Mouse (Mus musculus): ENCODE data around the gene Ntn3.
A peak's percentile ranks its signal among the peaks of the same experiment; 100 is the strongest.

The Ntn3 gene

DNA sequence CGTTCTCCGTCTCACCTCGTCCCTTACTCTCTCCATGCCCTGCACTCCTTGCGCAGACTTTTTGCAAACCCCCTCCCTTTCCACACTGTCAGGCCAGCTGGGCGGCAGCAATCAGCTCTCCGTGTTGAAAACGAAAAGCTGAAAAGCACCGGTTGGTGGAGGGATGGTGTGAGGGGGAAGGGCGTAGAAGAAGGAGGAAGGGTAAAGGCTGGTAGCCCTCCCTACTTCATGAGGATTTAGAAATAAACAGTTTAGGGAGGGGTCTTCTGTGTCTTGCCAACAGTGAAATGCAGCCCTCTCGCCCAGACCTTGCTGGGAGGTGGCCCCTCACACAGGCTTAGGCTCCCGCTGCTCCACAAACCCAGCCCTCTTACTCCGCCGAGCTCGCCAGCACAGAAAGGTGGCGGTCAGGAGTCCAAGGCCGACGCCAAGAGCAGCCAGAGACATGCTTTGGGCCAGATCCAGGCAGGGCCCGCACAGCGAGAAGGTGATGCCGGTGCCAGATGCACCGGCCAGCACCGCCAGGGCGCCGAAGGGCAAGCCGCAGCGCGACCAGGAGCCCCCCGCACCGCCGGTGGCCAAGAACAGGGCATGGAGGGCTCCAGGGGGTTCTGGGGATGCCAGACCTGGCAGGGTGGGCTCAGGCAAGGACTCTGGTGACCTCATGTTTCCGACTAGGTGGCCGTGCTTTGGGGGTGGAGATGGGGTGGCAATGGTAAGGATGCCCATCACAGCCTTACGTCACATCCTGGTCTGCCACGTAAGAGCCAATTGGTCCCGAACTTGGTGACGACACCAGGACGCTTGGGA, 2.5 kb upstream of the Ntn3 start:
- DNase-seq (ENCODE audit: low read depth) = peak; percentile 36

DNA sequence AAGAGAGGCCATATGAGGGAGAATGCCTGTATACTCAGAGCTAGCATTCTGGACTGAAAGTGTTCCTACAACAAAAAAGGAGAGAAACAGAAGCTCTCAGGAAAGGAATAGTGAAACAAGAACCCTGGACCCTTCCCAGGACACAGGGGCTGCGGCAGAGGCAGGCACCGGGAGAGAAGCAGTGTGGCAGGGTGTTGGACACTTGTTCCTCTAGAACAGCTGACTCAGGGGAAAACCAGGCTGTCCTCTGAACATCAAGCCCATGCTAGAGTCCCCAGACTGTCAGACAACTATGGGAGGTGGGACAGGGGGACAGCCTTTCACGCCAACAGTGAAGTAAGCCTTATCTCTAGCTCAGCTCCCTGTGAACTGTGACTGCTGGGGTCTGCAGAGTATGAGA, 1.3 kb upstream of the Ntn3 start:
- DNase-seq (ENCODE audit: low read depth) = no peak

DNA sequence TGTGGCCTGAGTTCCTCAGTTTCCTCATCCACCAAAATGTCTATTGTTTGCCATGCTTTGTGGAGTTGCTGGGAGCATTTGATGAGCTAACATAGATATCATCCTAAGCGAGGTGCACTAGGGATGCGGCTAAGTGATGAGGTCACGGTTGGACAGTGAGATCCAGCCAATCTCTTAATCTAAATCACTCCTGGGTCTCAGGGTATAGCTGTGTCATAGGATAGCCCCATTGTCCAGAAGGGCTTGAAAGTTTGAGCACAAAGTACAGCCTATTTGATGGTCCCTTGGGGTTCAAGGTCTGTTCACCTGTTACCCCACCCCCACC, 547 bp upstream of the Ntn3 start:
- no peak for DNase-seq (ENCODE audit: low read depth)

DNA sequence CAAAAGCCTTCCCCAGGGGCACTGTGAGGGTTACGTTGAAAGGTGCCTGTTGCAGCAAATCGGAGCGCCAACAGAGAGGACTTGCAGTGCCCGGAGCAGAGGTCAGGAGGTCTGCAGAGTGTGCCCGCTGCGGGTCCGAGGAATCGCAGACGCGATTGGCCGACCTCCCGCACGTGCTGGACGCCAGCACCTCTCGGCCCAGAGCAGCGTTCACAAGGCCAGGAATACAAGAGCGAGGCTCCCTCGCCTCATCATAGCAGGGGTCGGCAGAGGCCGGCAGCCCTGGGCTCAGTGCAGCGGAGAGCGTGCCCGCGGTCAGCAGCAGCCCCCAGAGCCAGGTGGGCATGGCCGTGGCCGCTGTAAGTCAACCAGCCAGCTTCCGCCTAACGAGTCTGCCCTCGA, 689 bp downstream of the Ntn3 start:
- no peak for DNase-seq (ENCODE audit: low read depth)

DNA sequence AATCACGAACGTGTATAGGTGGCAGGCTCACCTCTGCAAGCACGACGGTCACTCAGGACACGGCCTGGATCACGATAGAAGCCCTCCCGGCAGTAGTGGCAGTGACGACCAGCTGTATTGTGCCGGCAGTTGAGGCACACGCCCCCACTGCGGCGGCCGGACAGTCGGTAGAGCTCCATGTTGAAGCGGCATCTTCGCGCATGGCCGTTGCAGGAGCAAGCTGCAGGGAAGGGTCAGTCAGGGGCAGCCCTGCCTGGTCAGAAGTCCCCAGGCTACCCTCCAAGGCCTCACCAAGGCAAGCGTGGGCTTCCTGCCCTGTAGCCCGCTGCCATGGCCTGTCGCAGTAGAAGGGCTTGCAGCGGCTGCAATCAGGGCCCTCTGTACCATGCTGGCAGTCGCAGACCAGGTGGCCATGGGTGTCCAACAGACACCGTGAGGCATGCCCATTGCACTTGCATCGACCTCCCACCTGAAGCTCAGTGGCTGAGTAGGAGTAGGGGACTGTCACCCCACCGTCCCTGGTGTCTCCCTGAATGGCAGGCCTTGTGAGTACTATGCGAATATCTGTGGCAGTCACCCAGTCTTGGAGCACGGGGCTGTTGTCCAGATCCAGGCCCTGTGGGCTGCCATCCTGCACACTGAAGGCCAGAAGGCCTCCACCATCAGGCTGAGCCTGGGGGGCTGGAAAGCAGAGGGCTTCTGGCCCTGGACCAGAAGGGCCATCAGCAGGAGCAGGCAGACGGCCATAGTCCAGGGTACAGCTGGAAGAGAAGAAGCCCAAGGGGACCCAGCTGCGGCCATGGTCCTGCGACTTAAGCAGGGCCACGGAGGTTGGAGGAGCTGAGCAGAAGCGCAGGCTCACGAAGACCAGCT, 1.3 kb downstream of the Ntn3 start:
- DNase-seq (ENCODE audit: low read depth) = no peak

DNA sequence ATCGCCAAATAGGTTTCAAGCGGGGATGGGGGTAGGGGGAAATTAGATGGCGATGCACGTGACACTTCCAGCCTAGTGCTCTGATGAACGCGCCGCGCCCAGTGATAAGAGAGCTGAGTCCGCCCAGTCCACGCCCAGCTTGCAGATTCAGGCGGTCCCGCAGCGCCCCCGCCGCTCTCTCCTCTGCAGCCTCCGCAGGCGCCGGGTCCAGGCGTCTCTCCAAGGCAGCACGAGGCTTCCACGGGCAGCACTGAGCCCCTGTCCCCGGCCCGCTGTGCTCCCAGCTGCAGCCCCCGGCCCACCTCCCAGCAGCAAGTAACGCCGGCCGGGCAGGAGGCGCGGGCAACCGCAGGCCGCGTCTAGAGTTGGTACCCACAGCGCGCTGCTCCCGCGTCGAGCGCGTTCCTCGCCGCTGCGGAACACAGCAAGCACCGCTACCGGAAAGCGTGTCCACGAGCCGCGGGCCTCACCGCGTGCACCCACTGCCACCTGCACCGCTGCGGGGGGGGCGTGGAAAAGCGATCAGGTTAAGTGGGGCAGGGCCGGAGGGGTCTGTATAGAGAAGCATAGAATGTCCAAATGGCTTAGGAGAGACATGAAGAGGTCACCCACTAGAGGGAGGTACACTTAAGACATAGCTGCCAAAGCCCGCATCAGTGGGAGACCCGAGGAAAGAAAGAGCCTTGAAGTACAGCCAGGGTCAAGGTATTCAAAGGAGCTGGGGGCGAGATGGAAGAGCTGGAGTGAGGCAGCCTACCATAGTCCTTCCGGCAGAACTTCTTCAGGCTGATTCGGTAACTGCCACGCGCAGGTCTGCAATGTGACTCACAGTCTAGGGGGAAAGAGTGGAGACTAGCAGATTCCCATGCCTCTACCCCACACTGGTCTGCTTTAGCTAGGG, 2.6 kb downstream of the Ntn3 start:
- no peak for DNase-seq (ENCODE audit: low read depth)

- no peak for DNase-seq (ENCODE audit: low read depth)
These were observed 3.4 kb downstream of the Ntn3 start for GRCm38 (mm10) chr17:24205908-24206361.

GRCm38 (mm10) chr17:24205284-24205888, 3.9 kb downstream of the Ntn3 start, which contains the start of gene Tbc1d24:
Tbc1d24 (minus strand) TSS chr17:24205562.
- DNase-seq (ENCODE audit: low read depth) = peak; percentile 62

DNA sequence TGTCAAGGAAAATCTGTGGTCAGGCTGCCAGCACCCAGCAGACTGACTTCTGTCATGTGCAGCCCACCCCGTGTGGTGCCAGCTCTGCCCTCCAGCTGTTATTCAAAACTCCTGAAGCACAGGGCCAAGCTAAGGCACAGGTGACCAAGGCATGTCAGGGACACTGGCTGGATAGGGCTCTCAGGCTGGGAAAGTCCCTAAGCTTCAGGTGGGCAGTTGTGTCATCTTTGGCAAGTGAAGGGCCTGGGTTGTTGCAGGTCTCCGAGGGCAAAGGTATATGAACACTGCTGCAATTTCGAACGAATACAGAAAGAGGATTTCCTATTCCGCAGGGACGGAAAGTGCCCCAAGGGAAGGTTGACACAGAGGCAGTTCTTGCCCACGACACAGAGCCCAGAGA, 4.5 kb downstream of the Ntn3 start:
- DNase-seq (ENCODE audit: low read depth) = no peak

DNA sequence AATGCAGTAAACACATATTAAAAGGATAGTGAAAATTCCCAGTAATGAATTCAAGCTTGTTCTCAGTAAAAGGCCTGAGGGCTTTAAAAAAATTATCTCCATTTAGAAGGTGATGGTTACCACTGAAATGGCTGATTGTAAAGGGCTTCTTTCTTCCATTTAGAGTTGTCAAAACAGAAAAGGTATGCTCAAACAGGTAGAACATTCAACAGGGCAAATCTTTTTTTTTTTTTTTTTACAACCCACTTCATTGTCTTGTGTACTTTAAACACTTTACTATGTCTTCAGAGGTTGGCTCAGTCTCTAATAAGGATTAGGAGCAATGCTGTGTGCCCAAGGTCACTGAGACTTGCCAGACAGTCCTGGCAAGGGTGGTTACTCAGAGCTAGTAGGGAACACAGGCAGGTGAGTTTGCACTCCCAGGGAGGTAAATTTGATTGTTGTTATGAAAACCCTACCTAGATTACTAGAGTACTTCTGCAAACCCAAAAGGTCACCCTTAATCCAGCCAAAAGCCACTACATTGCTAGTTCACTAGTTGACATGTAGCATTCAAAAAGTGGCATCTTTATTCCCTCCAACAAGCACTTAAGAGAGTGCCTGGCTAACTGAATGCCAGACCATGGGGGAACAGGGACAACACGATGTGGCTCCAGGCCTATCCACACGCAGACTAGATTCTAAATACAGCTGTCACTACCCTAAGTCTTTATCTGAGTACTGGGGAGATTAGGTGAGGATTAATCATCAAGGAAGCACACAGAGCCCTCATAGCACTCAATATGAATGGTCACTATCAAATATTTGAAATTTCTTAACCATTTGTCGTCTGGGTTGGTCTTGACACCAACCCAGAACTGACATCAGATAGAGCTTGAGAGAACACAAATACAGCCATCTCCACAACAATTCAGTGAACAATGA, 5.5 kb downstream of the Ntn3 start:
- no peak for DNase-seq (ENCODE audit: low read depth)

GRCm38 (mm10) chr17:24203068-24203467, 6.3 kb downstream of the Ntn3 start:
- no peak for DNase-seq (ENCODE audit: low read depth)

- no peak for DNase-seq (ENCODE audit: low read depth)
These were observed 8.2 kb downstream of the Ntn3 start for GRCm38 (mm10) chr17:24201092-24201491.

GRCm38 (mm10) chr17:24199741-24200140, 9.6 kb downstream of the Ntn3 start:
- DNase-seq (ENCODE audit: low read depth) = no peak

DNA sequence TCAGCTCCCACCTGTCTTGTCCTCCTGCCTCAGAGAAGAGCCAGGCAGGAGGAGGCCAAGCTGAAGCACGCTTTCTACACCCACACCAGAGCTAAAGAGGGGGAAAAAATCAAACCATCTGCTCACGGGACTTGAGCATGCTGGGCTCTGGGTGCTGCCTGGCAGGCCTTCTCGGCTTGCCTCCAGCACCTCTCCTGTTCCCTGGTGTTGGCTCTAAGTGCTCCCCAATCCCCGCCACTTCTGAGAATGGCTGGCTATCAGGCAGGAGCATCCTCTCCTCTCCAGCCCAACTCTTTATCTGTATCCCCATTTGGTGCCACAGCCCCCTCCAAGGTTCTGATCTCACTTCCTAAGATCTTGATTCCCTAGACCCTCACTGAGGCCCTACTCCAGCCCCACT, 10.1 kb downstream of the Ntn3 start:
- DNase-seq (ENCODE audit: low read depth) = no peak

DNA sequence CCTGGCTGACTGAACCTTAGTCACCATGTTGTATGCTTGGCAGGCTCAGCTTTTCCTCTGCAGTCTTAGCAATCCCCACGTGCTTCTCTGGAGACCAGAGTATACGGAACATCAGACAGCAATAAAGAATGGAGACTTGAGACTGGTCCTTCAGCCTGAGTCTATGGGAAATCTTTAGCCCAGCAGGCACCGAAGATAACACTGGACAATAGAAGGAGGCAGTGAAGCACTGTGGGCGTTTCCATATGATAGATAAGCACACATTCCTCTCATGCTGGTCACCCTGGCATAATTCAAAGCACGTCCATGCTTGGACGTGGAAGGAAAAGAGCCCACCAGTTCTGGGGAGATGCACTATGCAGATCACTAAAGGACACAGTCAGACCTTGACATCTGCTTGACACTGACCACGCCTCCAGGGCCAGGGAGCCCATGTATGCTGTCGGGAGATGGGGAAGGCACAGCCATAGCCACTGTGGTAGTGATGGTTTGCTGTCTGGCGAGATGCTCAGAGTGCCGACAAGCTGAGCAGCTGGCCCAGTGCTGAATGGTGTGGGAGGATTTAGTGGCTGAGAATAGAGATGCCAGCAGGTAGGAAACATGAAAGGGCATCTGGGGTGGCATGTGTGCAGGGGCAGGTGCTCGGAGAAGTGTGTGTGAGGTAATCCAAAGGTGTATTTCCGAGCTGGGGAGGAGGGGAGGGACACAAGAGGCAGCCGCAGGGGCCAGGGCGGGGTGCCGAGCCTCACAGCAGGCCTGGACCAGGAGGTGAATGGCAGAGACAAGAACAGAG, 12.1 kb downstream of the Ntn3 start:
- DNase-seq (ENCODE audit: low read depth) = no peak

GRCm38 (mm10) chr17:24195349-24195748, 14.0 kb downstream of the Ntn3 start:
- DNase-seq (ENCODE audit: low read depth) = no peak

GRCm38 (mm10) chr17:24193769-24194168, 15.6 kb downstream of the Ntn3 start:
- DNase-seq (ENCODE audit: low read depth) = no peak

DNA sequence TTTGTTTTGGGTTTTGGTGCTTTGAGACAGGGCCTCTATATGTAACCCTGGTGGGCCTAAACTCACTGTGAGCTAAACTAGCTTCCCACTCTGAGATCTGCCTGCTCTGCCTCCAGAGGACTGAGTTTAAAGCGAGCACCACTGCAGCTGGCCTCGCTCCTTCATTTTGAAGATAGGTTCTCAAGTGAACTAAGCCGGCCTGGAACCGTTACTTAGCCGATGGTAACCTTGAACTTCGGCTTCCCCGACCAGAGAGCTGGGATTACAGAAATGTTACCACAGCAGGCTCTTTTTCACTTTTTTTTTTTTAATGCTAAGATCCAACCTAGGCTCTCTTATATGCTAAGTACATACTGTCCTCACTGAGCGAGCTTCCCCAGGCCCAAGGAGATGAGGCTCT, 16.1 kb downstream of the Ntn3 start:
- no peak for DNase-seq (ENCODE audit: low read depth)

- no peak for DNase-seq (ENCODE audit: low read depth)
These were observed 16.5 kb downstream of the Ntn3 start for GRCm38 (mm10) chr17:24192848-24193247.

DNA sequence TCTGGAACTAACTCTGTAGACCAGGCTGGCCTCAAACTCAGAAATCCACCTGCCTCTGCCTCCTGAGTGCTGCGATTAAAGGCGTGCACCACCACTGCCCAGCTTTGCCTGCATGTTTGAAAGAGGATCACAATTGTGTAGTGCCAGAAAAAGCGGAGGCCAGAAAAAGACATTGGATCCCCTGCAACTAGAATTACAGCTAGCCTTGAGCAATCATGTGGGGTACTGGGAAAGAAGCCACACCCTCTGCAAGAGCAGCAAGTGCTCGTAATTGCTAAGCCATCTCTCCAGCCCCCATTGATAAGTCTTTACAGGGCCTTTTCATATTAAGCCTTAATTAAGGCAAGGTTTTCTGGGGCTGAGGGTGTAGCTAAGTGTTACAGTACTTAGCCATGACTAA, 17.9 kb downstream of the Ntn3 start:
- no peak for DNase-seq (ENCODE audit: low read depth)

Measured in fibroblast of lung, adult 2 months (primary cell).